Mouse (Mus musculus) limb, embryonic 13.5 days (tissue): Measurements from ENCODE around the gene Ssxb3. TPM values are rescaled to one million over a fixed set of nuclear protein-coding genes. Genes with fewer than 3 reads are reported as not detected.
"Not testable (repeated sequence)": the region's sequence is repeated elsewhere in the genome, so short reads cannot be mapped to it uniquely, and the experiment has no call there.

Experiments
- ATAC-seq: fragments of 200-750 bp; cut with Nextera tagmentation; 2 replicates; pipeline ENCODE4 v1.8.0; 2017; ENCODE audit warnings: low read depth, moderate number of reproducible peaks, moderate TSS enrichment; ENCODE audit not compliant: low FRiP score
- H3K27ac ChIP-seq: fragments of 300-500 bp; sonication (generic); 2 replicates; pipeline ENCODE4 v1.5.1; 2015; ENCODE audit warnings: inconsistent platforms, mild to moderate bottlenecking, moderate library complexity
- H3K27me3 ChIP-seq: fragments of 300-500 bp; sonication (generic); 2 replicates; pipeline ENCODE4 v1.6.1; 2015; ENCODE audit warnings: mild to moderate bottlenecking, inconsistent platforms
- H3K36me3 ChIP-seq: fragments of 300-500 bp; sonication (generic); 2 replicates; pipeline ENCODE4 v1.6.1; 2015; ENCODE audit warnings: inconsistent platforms, mild to moderate bottlenecking, moderate library complexity
- H3K4me1 ChIP-seq: fragments of 300-500 bp; sonication (generic); 2 replicates; pipeline ENCODE4 v1.6.1; 2015; ENCODE audit warnings: inconsistent platforms
- H3K4me2 ChIP-seq: fragments of 300-500 bp; sonication (generic); replicated peaks from 2 replicates; pipeline ENCODE4 v1.6.1; 2015; ENCODE audit warnings: inconsistent platforms, mild to moderate bottlenecking, moderate library complexity
- H3K4me3 ChIP-seq: fragments of 300-500 bp; sonication (generic); 2 replicates; pipeline ENCODE4 v1.5.1; 2015; ENCODE audit warnings: moderate library complexity, mild to moderate bottlenecking, inconsistent platforms
- H3K9ac ChIP-seq: fragments of 300-500 bp; sonication (generic); 2 replicates; pipeline ENCODE4 v1.6.1; 2015; ENCODE audit warnings: mild to moderate bottlenecking, inconsistent platforms
- H3K9me3 ChIP-seq: fragments of 300-500 bp; sonication (generic); 2 replicates; pipeline ENCODE4 v1.6.1; 2016; ENCODE audit warnings: inconsistent platforms
- WGBS: fragments of 180-500 bp; shearing (Covaris S2); methylation state at CpG from one replicate; pipeline ENCODE4 v1.1.7; 2015; 5-methylcytosine and 5-hydroxymethylcytosine counted together
- polyA plus RNA-seq: library from polyadenylated mRNA; unstranded; fragments of >200 nt; fragmentation: Nextera tagmentation; extraction: Ambion mirVana; gene quantifications from 2 replicates; pipeline ENCODE4 v1.2.1, GENCODE M21; 2015

The Ssxb3 gene
- polyA plus RNA-seq: not detected in 2 replicates

DNA sequence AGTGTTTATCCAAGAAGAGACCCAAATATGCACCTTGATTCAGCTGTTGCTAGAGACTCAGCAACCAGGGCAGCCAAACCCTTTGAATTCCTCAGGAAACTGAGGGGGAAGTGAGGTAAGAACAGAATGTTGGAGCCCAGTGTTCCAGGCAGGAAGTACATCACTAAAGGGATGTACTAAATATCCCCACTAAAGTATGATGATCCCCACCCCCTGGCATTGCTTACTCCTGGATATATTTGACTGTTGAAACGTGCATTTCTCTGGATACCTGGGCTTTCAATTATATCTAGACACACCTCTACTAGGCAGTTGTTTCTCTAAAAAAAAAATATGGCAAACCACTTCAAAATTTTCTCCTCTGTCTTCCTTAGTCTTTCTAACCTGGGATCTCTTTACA lies at the start of gene Ssxb3:
Gene Ssxb3 (minus strand): TSS at position 101 of the 400 bp plus-strand sequence.
- ATAC-seq, H3K36me3 ChIP-seq, H3K27me3 ChIP-seq, H3K4me2 ChIP-seq, H3K27ac ChIP-seq, H3K9ac ChIP-seq, H3K4me1 ChIP-seq, H3K4me3 ChIP-seq, H3K9me3 ChIP-seq: not testable (repeated sequence)
- WGBS: 33% methylated on average over 1 of the region's 1 CpGs

DNA sequence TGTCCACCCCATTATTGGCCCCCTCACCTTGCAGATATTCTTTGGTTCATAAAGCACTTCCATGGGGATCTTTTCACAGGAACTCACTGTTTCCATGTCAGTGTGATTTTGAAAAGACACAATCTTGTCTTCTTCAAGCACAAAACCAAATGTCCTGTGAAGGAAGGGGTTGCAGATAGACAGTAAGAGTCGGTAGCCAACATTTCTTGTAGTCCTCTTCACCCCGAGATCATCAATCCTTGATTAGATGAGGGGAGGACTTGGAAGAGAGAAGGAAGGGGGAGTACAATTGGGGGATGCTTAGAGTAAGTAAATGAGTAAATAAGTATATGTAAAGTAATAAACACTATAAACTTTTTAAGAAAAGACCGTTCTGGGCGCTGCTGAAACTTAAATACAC lies 43.5 kb downstream of the Ssxb3 start, which contains the start of gene Ssxb6:
Gene Ssxb6 (minus strand): TSS at position 101 of the 400 bp plus-strand sequence.
- WGBS: 71% methylated on average over 4 of the region's 4 CpGs
- H3K4me2 ChIP-seq, ATAC-seq, H3K9me3 ChIP-seq, H3K27ac ChIP-seq, H3K9ac ChIP-seq, H3K36me3 ChIP-seq, H3K4me3 ChIP-seq, H3K4me1 ChIP-seq, H3K27me3 ChIP-seq: not testable (repeated sequence)

Other genes with a start within 250 kb of the Ssxb3 start
- gene Ssxb9, start 224.8 kb downstream of the Ssxb3 start, polyA plus RNA-seq: not detected in 2 replicates
- not detected in 2 replicates for gene Ssxb1, start 178.5 kb downstream of the Ssxb3 start, polyA plus RNA-seq
- gene Ssxb2, start 130.1 kb downstream of the Ssxb3 start, polyA plus RNA-seq: not detected in 2 replicates
- not detected in 2 replicates for gene Gm14459, start 66.9 kb downstream of the Ssxb3 start, polyA plus RNA-seq
- gene Ssxb6, start 43.6 kb downstream of the Ssxb3 start, polyA plus RNA-seq: not detected in 2 replicates
- gene Ssxb8, start 99.0 kb upstream of the Ssxb3 start, polyA plus RNA-seq: not detected in 2 replicates
- gene Ssx9, start 156.6 kb upstream of the Ssxb3 start, polyA plus RNA-seq: not detected in 2 replicates
- not detected in 2 replicates for gene Ssxb5, start 211.9 kb upstream of the Ssxb3 start, polyA plus RNA-seq